Mouse (Mus musculus): ENCODE results near the gene Trub2. TPM values are rescaled to one million over a fixed set of nuclear protein-coding genes. Genes with fewer than 3 reads are reported as not detected.

Gene Trub2
- total and polyA plus RNA-seq, 3 experiments: 40.9 to 44.7 TPM; not detected in 1

DNA sequence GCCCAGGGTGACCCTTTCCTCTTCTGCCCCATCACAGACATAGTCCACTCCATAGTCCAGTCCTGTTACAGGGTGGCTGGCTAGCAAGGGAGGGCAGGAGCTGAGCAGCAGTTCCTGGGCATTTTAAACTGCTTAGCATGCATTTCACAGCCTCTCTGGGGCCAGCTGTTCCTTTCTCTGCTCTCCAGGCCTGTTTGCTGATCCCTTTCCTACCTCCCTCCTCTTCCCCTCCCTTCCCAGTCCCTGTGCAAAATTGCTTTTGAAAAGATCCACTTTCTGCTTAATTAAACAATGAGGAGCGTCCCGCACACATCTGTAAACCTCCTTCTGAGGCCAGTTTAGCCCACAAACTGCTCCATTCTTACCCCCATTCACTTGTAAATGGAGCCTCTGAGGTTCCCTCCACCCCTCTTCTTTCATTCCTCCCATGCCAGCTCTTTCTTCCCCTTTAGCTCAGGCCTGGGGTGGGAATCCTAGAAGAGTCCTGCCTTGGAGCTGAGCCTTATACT is 47.1 kb upstream of the Trub2 start:
- no peaks in the 10 kb centered on the region for H3K9me3 ChIP-seq (replicated peaks; ENCODE audit: insufficient read depth, low read length)
- no peaks in the 10 kb centered on the region for H3K4me1 ChIP-seq (ENCODE audit: control insufficient read depth in 1 of 2, insufficient read depth in 2 of 2, low read length in 2 of 2)
- H3K27ac ChIP-seq (ENCODE audit: control insufficient read depth, low read depth, low read length): no peak overlapping the region
- H3K27me3 ChIP-seq (ENCODE audit: control insufficient read depth in 1 of 2, insufficient read depth in 2 of 2, low read length in 2 of 2): no peaks in the 10 kb centered on the region
- DNase-seq (ENCODE audit: low read depth, low spot score): no peak
- H3K79me2 ChIP-seq (ENCODE audit: control insufficient read depth, insufficient read depth, low read length, poor library complexity): peaks cover 2% of the 10 kb centered on the region; the same call in 1 of the 2 replicates
- TF ChIP-seq MYC (IDR thresholded peaks at IDR 0.05; ENCODE audit: low read depth, low read length): no peak
- no peak for TF ChIP-seq ZC3H11A (IDR thresholded peaks at IDR 0.05; ENCODE audit: low read depth, low read length)
- TF ChIP-seq BHLHE40 (IDR thresholded peaks at IDR 0.05; ENCODE audit: borderline replicate concordance, low read depth, low read length): no peak
- TF ChIP-seq POLR2AphosphoS5 (IDR thresholded peaks at IDR 0.05; ENCODE audit: borderline replicate concordance, low read depth, low read length): no peak
- no peak for TF ChIP-seq CHD1 (IDR thresholded peaks at IDR 0.05; ENCODE audit: low read depth, low read length)
- TF ChIP-seq GATA1 (IDR thresholded peaks at IDR 0.05; ENCODE audit: low read depth, low read length): no peak
- TF ChIP-seq ETS1 (IDR thresholded peaks at IDR 0.05; ENCODE audit: low read depth, low read length): no peak
- no peak for TF ChIP-seq KAT2A (conservative IDR thresholded peaks at IDR 0.05; ENCODE audit: low read depth, low read length)
- no peak for TF ChIP-seq SMC3 (IDR thresholded peaks at IDR 0.05; ENCODE audit: low read depth, low read length)
- TF ChIP-seq CHD2 (IDR thresholded peaks at IDR 0.05; ENCODE audit: low read length): no peak
- TF ChIP-seq HCFC1 (IDR thresholded peaks at IDR 0.05; ENCODE audit: low read depth, low read length): no peak
- peaks cover 0 to 2% of the 10 kb centered on the region in 2 experiments; a peak in 2 of 4 replicates for H3K36me3 ChIP-seq (ENCODE audit: control insufficient read depth in 1 of 2, insufficient read depth in 2 of 2, low read length in 2 of 2)
- H3K4me3 ChIP-seq (ENCODE audit: control insufficient read depth in 1 of 2, insufficient read depth in 1 of 2, low read depth in 2 of 2, low read length in 2 of 2): no peak overlapping the region
- no peak overlapping the region for H3K9ac ChIP-seq (ENCODE audit: control insufficient read depth, low read depth, low read length, poor library complexity, severe bottlenecking)

DNA sequence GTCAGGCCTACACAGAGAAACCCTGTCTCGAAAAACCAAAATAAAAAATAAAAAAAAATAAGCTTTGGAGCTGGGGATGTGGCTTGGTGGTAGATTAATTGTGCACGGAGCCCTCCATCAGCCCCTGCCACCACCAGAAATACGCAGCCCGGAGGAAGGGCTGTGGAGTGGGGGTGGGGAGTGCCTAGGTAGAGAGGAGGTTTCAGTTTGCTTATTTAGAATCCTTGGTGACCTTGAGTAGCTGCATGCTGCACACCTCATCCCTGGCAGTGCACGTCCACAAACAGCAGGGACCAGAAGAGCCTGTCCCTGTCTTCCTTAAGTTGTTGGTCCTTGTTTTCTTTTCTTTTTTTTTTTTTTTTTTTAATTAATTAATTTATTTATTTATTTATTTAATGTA is 45.5 kb upstream of the Trub2 start:
- no peak overlapping the region for H3K9ac ChIP-seq (ENCODE audit: control insufficient read depth, low read depth, low read length, poor library complexity, severe bottlenecking)
- TF ChIP-seq TAL1 (IDR thresholded peaks at IDR 0.05; ENCODE audit: low read length): no peak
- TF ChIP-seq NRF1 (IDR thresholded peaks at IDR 0.05; ENCODE audit: insufficient read depth, low read depth, low read length, poor library complexity, severe bottlenecking): no peak
- TF ChIP-seq CHD2 (IDR thresholded peaks at IDR 0.05; ENCODE audit: low read length): no peak
- TF ChIP-seq EP300 (IDR thresholded peaks at IDR 0.05; ENCODE audit: low read depth in 1 of 2, low read length in 2 of 2): no peak
- TF ChIP-seq E2F4 (IDR thresholded peaks at IDR 0.05; ENCODE audit: borderline replicate concordance, low read depth, low read length): no peak
- TF ChIP-seq TBP (IDR thresholded peaks at IDR 0.05; ENCODE audit: low read depth, low read length): no peak
- no peak for TF ChIP-seq POLR2A (IDR thresholded peaks at IDR 0.05; ENCODE audit: control insufficient read depth in 1 of 2, insufficient read depth in 1 of 2, low read depth in 1 of 2, low read length in 2 of 2, poor library complexity in 1 of 2)
- no peak for TF ChIP-seq MAFK (IDR thresholded peaks at IDR 0.05; ENCODE audit: borderline replicate concordance, low read depth, low read length)
- TF ChIP-seq SIN3A (IDR thresholded peaks at IDR 0.05; ENCODE audit: low read length): no peak
- TF ChIP-seq ZMIZ1 (IDR thresholded peaks at IDR 0.05; ENCODE audit: low read depth, low read length): no peak
- no peak for TF ChIP-seq MXI1 (IDR thresholded peaks at IDR 0.05; ENCODE audit: low read depth, low read length)
- TF ChIP-seq MAX (IDR thresholded peaks at IDR 0.05; ENCODE audit: low read length): no peak
- TF ChIP-seq ZC3H11A (IDR thresholded peaks at IDR 0.05; ENCODE audit: low read depth, low read length): no peak
- no peak for TF ChIP-seq POLR2AphosphoS2 (IDR thresholded peaks at IDR 0.05; ENCODE audit: low read length)
- no peak overlapping the region for H3K27ac ChIP-seq (ENCODE audit: control insufficient read depth, low read depth, low read length)
- peaks cover 11% of the 10 kb centered on the region for H3K79me2 ChIP-seq (ENCODE audit: control insufficient read depth, insufficient read depth, low read length, poor library complexity)
- H3K36me3 ChIP-seq (ENCODE audit: control insufficient read depth in 1 of 2, insufficient read depth in 2 of 2, low read length in 2 of 2): peaks cover 0 to 2% of the 10 kb centered on the region in 2 experiments; a peak in 2 of 4 replicates
- no peaks in the 10 kb centered on the region for H3K27me3 ChIP-seq (ENCODE audit: control insufficient read depth in 1 of 2, insufficient read depth in 2 of 2, low read length in 2 of 2)
- H3K4me1 ChIP-seq (ENCODE audit: control insufficient read depth in 1 of 2, insufficient read depth in 2 of 2, low read length in 2 of 2): peaks cover 0 to under 1% of the 10 kb centered on the region in 2 experiments; a peak in 1 of 4 replicates
- H3K9me3 ChIP-seq (replicated peaks; ENCODE audit: insufficient read depth, low read length): no peaks in the 10 kb centered on the region
- H3K4me3 ChIP-seq (ENCODE audit: control insufficient read depth in 1 of 2, insufficient read depth in 1 of 2, low read depth in 2 of 2, low read length in 2 of 2): no peak overlapping the region
- DNase-seq (ENCODE audit: low read depth, low spot score): no peak

Data from MEL (cell line).